Mouse (Mus musculus) liver, embryonic 11.5 days (tissue): Measurements from ENCODE around the gene Cc2d2a. TPM values are rescaled to one million over a fixed set of nuclear protein-coding genes. Genes with fewer than 3 reads are reported as not detected.
A peak's percentile ranks its signal among the peaks of the same experiment; 100 is the strongest.

ENCODE experiments used
- ATAC-seq: fragments of 200-750 bp; cut with Nextera tagmentation; replicated peaks from 2 replicates; pipeline ENCODE4 v1.8.0; 2017; ENCODE audit warnings: moderate number of reproducible peaks, mild to moderate bottlenecking, moderate TSS enrichment, moderate library complexity; ENCODE audit not compliant: low FRiP score
- DNase-seq: peaks from one replicate; pipeline ENCODE4 v3.0.0-alpha.2; 2017; ENCODE audit warnings: low spot score
- H3K27ac ChIP-seq: fragments of 300-500 bp; sonication (generic); 2 replicates; pipeline ENCODE4 v1.5.1; 2014; ENCODE audit warnings: mild to moderate bottlenecking, low read depth, low read length, control low read depth
- H3K27me3 ChIP-seq: fragments of 300-500 bp; sonication (generic); replicated peaks from 2 replicates; pipeline ENCODE4 v1.6.1; 2014; ENCODE audit warnings: low read length, mixed read lengths; ENCODE audit not compliant: control insufficient read depth, insufficient read depth
- H3K36me3 ChIP-seq: fragments of 300-500 bp; sonication (generic); 2 replicates; pipeline ENCODE4 v1.6.1; 2014; ENCODE audit warnings: mild to moderate bottlenecking, low read length, moderate library complexity, mixed read lengths; ENCODE audit not compliant: control insufficient read depth, insufficient read depth
- H3K4me1 ChIP-seq: fragments of 300-500 bp; sonication (generic); replicated peaks from 2 replicates; pipeline ENCODE4 v1.6.1; 2014; ENCODE audit warnings: low read length, mixed read lengths; ENCODE audit not compliant: control insufficient read depth, insufficient read depth
- H3K4me2 ChIP-seq: fragments of 300-500 bp; sonication (generic); 2 replicates; pipeline ENCODE4 v1.6.1; 2014; ENCODE audit warnings: mild to moderate bottlenecking, control low read depth, moderate library complexity
- H3K4me3 ChIP-seq: fragments of 300-500 bp; sonication (generic); 2 replicates; pipeline ENCODE4 v1.5.1; 2014; ENCODE audit warnings: low read depth, low read length, control low read depth
- H3K9ac ChIP-seq: fragments of 300-500 bp; sonication (generic); 2 replicates; pipeline ENCODE4 v1.6.1; 2014; ENCODE audit warnings: low read depth, low read length, control low read depth
- H3K9me3 ChIP-seq: fragments of 300-500 bp; sonication (generic); 2 replicates; pipeline ENCODE4 v1.6.1; 2016; ENCODE audit warnings: low read length, inconsistent platforms, mixed read lengths; ENCODE audit not compliant: control insufficient read depth
- WGBS: fragments of 180-500 bp; shearing (Covaris S2); extraction: QIAGEN DNeasy Blood & Tissue Kit; methylation state at CpG from one replicate; pipeline ENCODE4 v1.1.7; 2014; 5-methylcytosine and 5-hydroxymethylcytosine counted together
- polyA plus RNA-seq: library from polyadenylated mRNA; unstranded; fragments of >200 nt; fragmentation: Nextera tagmentation; extraction: Ambion mirVana; gene quantifications from 2 replicates; pipeline ENCODE4 v1.2.1, GENCODE M21; 2014

Cc2d2a gene
- polyA plus RNA-seq, result 3.2 and 4.2 TPM in 2 replicates

DNA sequence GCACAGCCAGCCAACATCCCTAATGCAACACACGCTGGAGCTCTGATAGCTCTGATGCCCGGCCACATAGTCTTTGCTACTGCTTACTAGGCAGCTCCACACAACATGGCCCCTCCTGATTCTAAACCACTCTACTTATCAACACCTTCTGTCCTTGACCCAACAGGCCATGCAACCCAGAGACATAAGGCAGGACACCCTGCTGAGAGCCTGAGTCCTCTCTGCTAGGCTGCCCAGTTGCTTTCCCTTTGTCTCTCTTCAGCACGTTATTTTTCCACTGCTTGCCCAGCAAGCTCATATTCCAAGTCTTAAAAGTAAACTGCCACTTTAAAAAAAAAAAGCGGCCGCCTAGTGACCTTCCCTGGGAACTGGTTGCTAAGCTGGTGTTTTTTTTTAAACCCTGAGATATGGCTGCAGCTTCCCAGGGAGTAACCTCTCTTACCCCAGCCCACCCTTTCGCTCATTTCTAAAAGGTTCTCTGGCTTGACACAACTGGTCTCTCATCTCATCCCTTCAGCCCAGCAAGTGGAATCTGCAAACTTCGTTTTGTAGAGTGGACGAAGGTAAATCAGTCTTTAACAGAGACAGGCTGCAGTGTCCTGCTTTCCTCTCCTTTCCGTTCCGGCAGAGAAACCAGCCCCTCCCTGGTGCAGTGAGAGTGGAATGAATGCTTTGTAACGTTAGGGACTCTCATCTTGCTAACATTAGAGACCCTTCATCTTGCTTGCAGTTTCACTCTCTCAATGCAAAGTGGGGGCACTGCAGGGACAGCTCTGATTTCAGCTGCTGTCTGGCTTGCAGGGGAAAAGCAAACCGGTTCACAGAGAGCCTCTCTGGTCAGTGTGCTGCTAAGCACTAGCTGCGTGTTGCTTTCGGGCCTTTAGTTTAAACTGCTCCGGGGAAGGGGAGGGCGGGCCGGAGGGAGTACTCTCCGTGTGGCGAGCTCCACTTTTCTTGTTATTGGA, at the start of gene Cc2d2a:
Gene Cc2d2a (plus strand): TSS at position 350 of the 965 bp plus-strand sequence.
- peak within 1 kb of the TSS; percentile 38 for H3K4me3 ChIP-seq
- peak within 1 kb of the TSS; percentile 61 for H3K4me2 ChIP-seq
- peak within 1 kb of the TSS; percentile 35; the same call in 1 of the 2 replicates for H3K9ac ChIP-seq
- no peaks in the 10 kb centered on the region for H3K9me3 ChIP-seq
- no peaks in the 10 kb centered on the region for H3K36me3 ChIP-seq
- no peaks in the 10 kb centered on the region for H3K27me3 ChIP-seq
- peak within 1 kb of the TSS; percentile 47 for H3K27ac ChIP-seq
- no peaks in the 10 kb centered on the region for H3K4me1 ChIP-seq
- ATAC-seq, result peak; percentile 55
- WGBS, result 14% methylated on average over 19 of the region's 19 CpGs
- DNase-seq, result peak; percentile 48

DNA sequence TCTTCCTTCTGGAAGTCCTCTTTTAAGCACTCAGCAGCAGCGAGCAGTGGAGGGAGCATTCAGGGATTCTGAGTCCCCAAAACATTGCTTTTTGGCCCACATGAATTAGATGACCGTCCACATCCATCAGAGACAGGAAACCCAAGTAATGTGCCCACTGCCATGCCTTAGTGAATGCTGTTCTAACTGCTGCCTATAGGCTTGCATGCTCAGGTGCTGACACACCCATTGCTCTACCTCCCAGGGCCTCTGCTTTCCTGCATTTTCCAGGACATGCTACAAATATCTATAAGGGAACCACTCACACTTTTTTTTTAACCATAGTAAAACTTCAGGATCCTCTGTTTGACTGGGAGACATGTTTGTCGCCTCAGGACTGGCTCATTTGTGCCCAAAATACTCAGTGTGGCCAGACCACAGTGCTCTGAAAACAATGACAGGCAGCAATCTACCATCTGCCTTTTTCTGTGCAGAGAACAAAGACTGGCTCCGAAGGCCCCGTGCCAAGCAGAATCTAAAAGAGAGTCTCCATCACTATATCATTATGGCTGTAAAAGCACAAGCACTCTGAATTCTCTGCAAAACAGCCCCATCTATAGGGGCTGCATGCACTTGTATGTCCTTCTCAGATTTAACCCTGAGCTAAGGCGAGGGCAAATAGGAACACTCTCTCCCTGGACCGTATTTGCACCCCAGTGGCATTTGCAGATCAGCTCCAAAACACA, 40.4 kb upstream of the Cc2d2a start:
- H3K4me2 ChIP-seq, result no peak overlapping the region
- H3K9me3 ChIP-seq, result no peaks in the 10 kb centered on the region
- no peak for DNase-seq
- no peak overlapping the region for H3K9ac ChIP-seq
- H3K4me1 ChIP-seq, result no peaks in the 10 kb centered on the region
- no peaks in the 10 kb centered on the region for H3K36me3 ChIP-seq
- 68% methylated on average over 7 of the region's 7 CpGs for WGBS
- ATAC-seq, result no peak
- no peaks in the 10 kb centered on the region for H3K27me3 ChIP-seq
- H3K4me3 ChIP-seq, result no peak overlapping the region
- H3K27ac ChIP-seq, result no peak overlapping the region

DNA sequence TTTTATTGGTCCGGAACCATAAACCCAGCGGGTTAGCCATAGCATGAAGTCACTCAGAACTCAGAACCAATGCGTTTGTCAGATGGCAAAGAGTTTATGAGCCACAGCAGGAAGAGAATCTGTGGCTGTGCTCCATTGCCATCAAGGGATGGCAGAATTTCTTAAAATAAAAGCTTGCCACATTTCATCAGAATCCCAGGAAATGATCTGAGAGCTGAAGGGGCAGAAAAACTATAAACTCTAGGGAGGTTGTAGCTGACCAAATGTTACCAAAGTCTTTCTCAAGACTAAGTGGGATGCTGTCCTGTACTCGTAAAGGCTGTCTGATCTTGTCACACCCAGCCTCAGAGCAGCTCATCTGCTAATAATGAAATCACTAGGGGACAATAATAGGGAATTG, 36.7 kb upstream of the Cc2d2a start:
- H3K9ac ChIP-seq, result no peak overlapping the region
- WGBS, result 78% methylated on average over 4 of the region's 4 CpGs

DNA sequence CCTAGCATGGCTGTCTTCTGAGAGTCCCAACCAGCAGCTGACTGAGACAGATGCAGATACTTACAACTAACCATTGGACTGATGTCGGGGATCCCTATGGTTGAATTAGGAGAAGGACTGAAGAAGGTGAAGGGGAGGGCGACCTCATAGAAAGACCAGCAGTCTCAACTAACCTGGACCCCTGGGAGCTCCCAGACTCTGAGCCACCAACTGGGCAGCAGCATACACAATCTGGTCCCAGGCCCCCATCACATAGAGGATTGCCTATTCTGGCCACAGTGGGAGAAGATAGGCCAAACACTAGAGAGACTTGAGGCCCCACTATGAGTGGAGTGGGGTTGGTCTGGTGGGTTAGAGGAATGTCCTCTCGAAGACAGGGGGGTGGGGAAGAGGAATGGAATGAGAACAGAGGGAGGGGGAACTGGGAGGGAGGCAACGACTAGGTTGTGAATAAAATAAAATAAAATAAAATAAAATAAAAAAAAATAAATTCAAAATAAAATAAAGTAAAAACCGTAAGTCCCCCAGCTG, 28.0 kb upstream of the Cc2d2a start:
- no peak for DNase-seq
- Histone ChIP-seq H3K9ac (no peak overlapping the region), H3K27me3 (no peaks in the 10 kb centered on the region), H3K27ac (no peak overlapping the region), H3K9me3 (no peaks in the 10 kb centered on the region), H3K4me2 (no peak overlapping the region), H3K36me3 (no peaks in the 10 kb centered on the region), H3K4me1 (no peaks in the 10 kb centered on the region), H3K4me3 (no peak overlapping the region)
- 76% methylated on average over 5 of the region's 5 CpGs for WGBS
- no peak for ATAC-seq

More for the DNA sequence above, 36.7 kb upstream of the Cc2d2a start:
- Histone ChIP-seq H3K4me3 (no peak overlapping the region), H3K4me2 (no peak overlapping the region), H3K27me3 (no peaks in the 10 kb centered on the region), H3K9me3 (no peaks in the 10 kb centered on the region), H3K27ac (no peak overlapping the region), H3K4me1 (no peaks in the 10 kb centered on the region), H3K36me3 (no peaks in the 10 kb centered on the region)
- ATAC-seq (no peak), DNase-seq (no peak)

DNA sequence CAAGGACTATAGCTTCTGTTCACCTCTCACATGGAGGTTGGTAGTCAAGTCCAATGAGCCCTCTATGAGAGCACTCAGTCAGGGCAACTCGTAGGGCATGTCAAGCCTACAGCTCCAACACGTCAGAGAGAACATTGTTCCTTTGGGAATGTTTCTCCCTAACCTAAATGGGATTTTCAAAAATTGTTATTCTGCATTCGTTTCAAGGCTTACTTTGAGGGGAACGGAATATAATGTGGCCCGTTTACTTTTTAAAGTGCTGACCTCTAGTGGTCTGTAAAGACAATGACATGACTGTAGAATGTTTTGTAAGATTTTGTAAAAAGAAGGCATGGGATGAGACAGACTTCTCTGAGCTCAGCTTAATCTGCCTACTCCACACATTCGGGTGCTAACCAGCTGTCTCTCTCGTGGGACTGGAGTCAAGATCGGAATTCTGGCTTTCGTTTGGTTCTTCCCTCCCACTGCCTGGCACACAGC, 27.5 kb upstream of the Cc2d2a start:
- Histone ChIP-seq H3K4me2 (no peak overlapping the region), H3K36me3 (no peaks in the 10 kb centered on the region), H3K9me3 (no peaks in the 10 kb centered on the region), H3K27me3 (no peaks in the 10 kb centered on the region), H3K4me1 (no peaks in the 10 kb centered on the region), H3K27ac (no peak overlapping the region), H3K4me3 (no peak overlapping the region), H3K9ac (no peak overlapping the region)
- ATAC-seq (no peak), DNase-seq (no peak)
- WGBS, result 40% methylated on average over 9 of the region's 9 CpGs

DNA sequence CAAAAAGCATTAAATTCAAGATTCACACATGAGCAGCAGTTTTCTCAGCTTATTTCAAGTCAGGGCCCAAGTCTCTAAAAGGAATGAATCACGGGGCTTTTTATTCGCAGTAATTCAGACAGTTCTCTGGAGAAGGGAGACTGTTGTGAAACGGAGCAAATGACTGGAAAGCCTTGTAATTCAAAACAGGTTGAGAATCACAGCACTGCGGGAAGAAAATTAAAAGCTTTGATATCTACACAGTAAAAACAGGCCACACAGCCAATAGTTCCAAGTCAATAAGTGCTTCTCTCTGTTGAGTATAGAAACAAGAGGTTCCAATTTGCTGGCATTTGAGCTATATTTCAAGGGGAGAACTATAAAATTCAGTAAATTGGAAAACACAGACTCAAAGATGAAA, 17.1 kb upstream of the Cc2d2a start:
- Histone ChIP-seq H3K36me3 (no peaks in the 10 kb centered on the region), H3K9me3 (no peaks in the 10 kb centered on the region), H3K4me2 (no peak overlapping the region), H3K27me3 (no peaks in the 10 kb centered on the region), H3K4me3 (no peak overlapping the region), H3K9ac (no peak overlapping the region), H3K4me1 (no peaks in the 10 kb centered on the region), H3K27ac (no peak overlapping the region)
- no peak for DNase-seq
- WGBS, result 70% methylated on average over 4 of the region's 4 CpGs
- no peak for ATAC-seq

DNA sequence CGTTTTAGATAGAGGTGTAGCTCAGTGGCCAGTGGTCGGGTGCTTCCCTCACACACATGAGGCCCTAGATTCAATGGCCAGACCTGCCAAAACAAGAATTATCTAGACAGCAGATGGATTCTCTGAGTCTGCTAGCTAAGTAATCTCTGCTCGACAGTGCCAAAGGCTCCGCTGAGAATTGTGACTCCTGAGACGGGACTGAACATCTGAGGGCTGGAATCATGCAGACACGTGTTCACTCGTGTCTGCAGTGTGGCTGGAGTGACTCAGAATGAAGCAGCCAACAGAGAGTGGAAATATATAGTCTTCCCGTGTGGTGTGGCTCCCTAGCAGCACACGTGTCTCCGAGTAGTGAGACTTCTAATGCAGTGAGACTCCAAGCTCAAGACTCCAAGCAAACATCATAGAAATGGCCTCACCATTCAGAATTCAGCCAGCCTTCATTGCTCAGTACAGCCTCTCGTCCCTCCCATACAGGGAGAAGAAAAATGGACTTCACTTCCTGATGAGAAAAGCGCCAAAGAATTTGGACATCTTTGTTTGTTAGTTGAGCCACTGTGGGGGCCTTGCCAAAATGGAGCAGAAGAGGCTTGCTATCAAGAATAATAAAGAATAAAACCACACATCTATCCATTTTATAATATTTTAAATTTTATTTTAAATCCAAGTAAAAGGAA, 14.9 kb upstream of the Cc2d2a start:
- Histone ChIP-seq H3K27ac (no peak overlapping the region), H3K9me3 (no peaks in the 10 kb centered on the region), H3K27me3 (no peaks in the 10 kb centered on the region), H3K4me2 (no peak overlapping the region), H3K9ac (no peak overlapping the region), H3K4me1 (no peaks in the 10 kb centered on the region), H3K36me3 (no peaks in the 10 kb centered on the region), H3K4me3 (no peak overlapping the region)
- DNase-seq, result no peak
- ATAC-seq, result no peak
- WGBS, result 76% methylated on average over 12 of the region's 12 CpGs

DNA sequence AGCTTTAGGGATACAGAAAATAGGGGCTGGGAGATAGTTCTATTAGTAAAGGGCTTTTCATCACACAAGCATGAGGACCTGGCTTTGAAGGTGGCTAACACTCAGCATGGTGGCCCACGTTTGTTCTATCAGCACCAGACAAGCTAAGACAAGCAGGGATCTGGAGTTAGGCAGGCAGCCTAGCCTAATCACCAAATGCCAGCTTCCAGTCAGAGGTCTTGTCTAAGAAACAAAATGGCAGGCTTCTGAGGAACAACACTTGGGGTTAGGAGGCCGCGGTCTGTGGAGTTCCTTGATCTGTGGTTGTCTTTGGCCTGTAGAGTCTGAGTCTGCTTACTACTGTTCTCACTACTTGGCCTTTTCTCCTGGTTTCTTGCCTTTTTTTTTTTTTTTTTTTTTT, 648 bp upstream of the Cc2d2a start:
- Histone ChIP-seq H3K9me3 (no peaks in the 10 kb centered on the region), H3K4me3 (no peak overlapping the region), H3K36me3 (no peaks in the 10 kb centered on the region), H3K27ac (no peak overlapping the region), H3K4me1 (no peaks in the 10 kb centered on the region), H3K9ac (no peak overlapping the region), H3K4me2 (no peak overlapping the region), H3K27me3 (no peaks in the 10 kb centered on the region)
- ATAC-seq (no peak), DNase-seq (no peak)
- WGBS, result 80% methylated on average over 3 of the region's 3 CpGs
